Mouse (Mus musculus) hindbrain, embryonic 16.5 days (tissue): Measurements from ENCODE around the gene Fam184a. TPM values are rescaled to one million over a fixed set of nuclear protein-coding genes. Genes with fewer than 3 reads are reported as not detected.
"Not testable (repeated sequence)": the region's sequence is repeated elsewhere in the genome, so short reads cannot be mapped to it uniquely, and the experiment has no call there.

Source experiments
- ATAC-seq: fragments of 200-750 bp; cut with Nextera tagmentation; 2 replicates; pipeline ENCODE4 v1.8.0; 2017; ENCODE audit warnings: moderate TSS enrichment, moderate library complexity
- H3K27ac ChIP-seq: fragments of 300-500 bp; sonication (generic); 2 replicates; pipeline ENCODE4 v1.5.1; 2014; ENCODE audit warnings: low read depth, mild to moderate bottlenecking, control low read depth, low read length, moderate library complexity
- H3K27me3 ChIP-seq: fragments of 300-500 bp; sonication (generic); replicated peaks from 2 replicates; pipeline ENCODE4 v1.6.1; 2014; ENCODE audit warnings: low read length; ENCODE audit not compliant: control insufficient read depth, insufficient read depth
- H3K36me3 ChIP-seq: fragments of 300-500 bp; sonication (generic); 2 replicates; pipeline ENCODE4 v1.6.1; 2014; ENCODE audit warnings: mild to moderate bottlenecking, low read length, moderate library complexity, mixed read lengths; ENCODE audit not compliant: control insufficient read depth, insufficient read depth
- H3K4me1 ChIP-seq: fragments of 300-500 bp; sonication (generic); 2 replicates; pipeline ENCODE4 v1.6.1; 2014; ENCODE audit warnings: low read depth, low read length; ENCODE audit not compliant: control insufficient read depth, insufficient read depth
- H3K4me2 ChIP-seq: fragments of 300-500 bp; sonication (generic); 2 replicates; pipeline ENCODE4 v1.6.1; 2014; ENCODE audit warnings: mild to moderate bottlenecking, low read length, control low read depth, moderate library complexity
- H3K4me3 ChIP-seq: fragments of 300-500 bp; sonication (generic); 2 replicates; pipeline ENCODE4 v1.5.1; 2014; ENCODE audit warnings: mild to moderate bottlenecking, low read length, control low read depth, moderate library complexity
- H3K9ac ChIP-seq: fragments of 300-500 bp; sonication (generic); 2 replicates; pipeline ENCODE4 v1.6.1; 2014; ENCODE audit warnings: low read depth, mild to moderate bottlenecking, control low read depth, low read length, moderate library complexity
- H3K9me3 ChIP-seq: fragments of 300-500 bp; sonication (generic); 2 replicates; pipeline ENCODE4 v1.6.1; 2014; ENCODE audit warnings: mild to moderate bottlenecking, low read length, moderate library complexity; ENCODE audit not compliant: control insufficient read depth
- WGBS: fragments of 180-500 bp; shearing (Covaris S2); extraction: QIAGEN DNeasy Blood & Tissue Kit; methylation state at CpG from one replicate; pipeline ENCODE4 v1.1.7; 2014; 5-methylcytosine and 5-hydroxymethylcytosine counted together
- polyA plus RNA-seq: library from polyadenylated mRNA; unstranded; fragments of >200 nt; fragmentation: Nextera tagmentation; extraction: Ambion mirVana; gene quantifications from 2 replicates; pipeline ENCODE4 v1.2.1, GENCODE M21; 2015

Fam184a gene
- polyA plus RNA-seq, 1 experiment from 2014 or later: 13.3 TPM

DNA sequence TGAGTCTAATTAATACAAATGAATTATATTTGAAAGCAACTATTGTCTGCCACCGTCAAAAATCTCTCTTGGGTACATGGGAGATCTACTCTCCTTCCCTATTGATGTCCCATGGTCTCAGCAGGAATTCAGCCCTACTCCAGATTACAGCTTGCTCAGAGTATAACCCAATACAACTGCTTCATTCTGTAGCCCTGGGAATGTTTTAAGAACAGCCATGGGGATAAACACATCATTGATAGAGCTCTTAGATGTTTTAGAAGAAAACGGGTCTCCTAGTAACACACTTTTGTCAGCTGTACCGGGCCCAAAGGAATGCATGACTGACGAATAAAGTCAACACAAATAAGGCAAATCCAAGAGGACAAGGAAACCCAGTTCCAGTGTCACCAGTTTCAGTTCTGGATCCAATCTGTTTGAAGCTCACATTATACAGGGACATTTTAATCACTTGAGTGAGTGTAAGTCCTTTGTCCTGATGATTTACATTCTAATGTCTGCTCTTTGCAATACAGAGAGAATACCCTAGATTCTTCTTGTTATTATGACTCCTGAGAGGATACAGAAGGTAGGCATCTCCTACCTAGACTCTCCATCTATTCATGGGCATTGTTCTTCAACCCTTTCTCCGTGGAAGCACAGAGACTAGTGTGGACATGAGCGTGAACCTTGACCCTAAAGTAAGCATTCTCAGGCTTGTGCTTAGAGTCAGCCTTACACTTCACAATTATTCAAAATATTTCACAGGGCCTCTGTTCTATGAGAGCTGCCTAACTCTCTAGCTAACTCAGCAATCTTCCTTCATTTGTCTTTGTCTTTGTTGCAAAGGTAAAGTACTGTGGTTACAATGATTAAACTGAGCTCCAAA is 71.0 kb downstream of the Fam184a start:
- Histone ChIP-seq H3K4me1 (no peaks in the 10 kb centered on the region), H3K9me3 (no peaks in the 10 kb centered on the region), H3K4me2 (no peak overlapping the region), H3K9ac (no peak overlapping the region), H3K36me3 (peaks cover 4% of the 10 kb centered on the region), H3K27me3 (no peaks in the 10 kb centered on the region), H3K4me3 (no peak overlapping the region), H3K27ac (0 out of 2 replicates have a peak overlapping the region, but pooled peaks have one; percentile 8)
- peak; percentile 87 for ATAC-seq
- 41% methylated on average over 6 of the region's 6 CpGs for WGBS

DNA sequence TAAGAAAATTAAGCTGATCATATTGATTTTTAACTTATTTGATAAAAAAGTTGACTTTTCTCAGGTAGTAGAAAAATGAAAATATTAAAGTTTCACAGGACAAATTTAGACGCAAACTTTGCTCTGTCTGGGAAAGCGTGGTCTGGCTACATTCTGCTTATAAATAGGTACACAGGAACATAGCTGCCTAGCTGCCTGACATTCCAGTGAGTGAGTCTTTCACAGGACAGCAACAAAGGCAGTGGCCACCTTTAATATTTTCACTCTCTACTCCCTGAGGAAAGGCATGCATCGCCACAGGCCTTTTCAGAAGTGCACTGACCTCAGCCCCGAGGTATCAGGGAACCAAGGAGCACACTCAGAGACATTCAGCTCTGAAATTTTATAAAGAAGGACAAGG is 89.1 kb downstream of the Fam184a start:
- Histone ChIP-seq H3K4me3 (no peak overlapping the region), H3K27ac (no peak overlapping the region), H3K9me3 (no peaks in the 10 kb centered on the region), H3K27me3 (no peaks in the 10 kb centered on the region), H3K9ac (no peak overlapping the region), H3K36me3 (no peaks in the 10 kb centered on the region; the same call in 1 of the 2 replicates), H3K4me1 (no peaks in the 10 kb centered on the region), H3K4me2 (no peak overlapping the region)
- 82% methylated on average over 4 of the region's 4 CpGs for WGBS
- ATAC-seq: no peak

DNA sequence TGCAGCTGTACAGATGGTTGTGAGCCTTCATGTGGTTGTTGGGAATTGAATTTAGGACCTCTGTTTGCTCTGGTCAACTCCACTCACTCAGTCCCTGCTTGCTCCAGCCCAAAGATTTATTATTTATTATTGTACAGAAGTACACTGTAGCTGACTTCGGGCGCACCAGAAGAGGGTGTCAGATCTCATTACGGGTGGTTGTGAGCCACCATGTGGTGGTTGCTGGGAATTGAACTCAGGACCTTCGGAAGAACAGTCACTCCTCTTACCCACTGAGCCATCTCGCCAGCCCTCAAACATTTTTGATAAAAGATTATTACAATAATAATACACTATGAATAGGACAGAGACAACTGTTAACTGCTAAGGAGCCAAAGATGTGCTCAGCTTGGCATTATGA is 96.7 kb downstream of the Fam184a start:
- not testable (repeated sequence) for H3K36me3 ChIP-seq, H3K4me1 ChIP-seq, H3K9me3 ChIP-seq, H3K27ac ChIP-seq, ATAC-seq, H3K9ac ChIP-seq, H3K27me3 ChIP-seq, H3K4me3 ChIP-seq, H3K4me2 ChIP-seq
- WGBS: 82% methylated on average over 5 of the region's 5 CpGs

DNA sequence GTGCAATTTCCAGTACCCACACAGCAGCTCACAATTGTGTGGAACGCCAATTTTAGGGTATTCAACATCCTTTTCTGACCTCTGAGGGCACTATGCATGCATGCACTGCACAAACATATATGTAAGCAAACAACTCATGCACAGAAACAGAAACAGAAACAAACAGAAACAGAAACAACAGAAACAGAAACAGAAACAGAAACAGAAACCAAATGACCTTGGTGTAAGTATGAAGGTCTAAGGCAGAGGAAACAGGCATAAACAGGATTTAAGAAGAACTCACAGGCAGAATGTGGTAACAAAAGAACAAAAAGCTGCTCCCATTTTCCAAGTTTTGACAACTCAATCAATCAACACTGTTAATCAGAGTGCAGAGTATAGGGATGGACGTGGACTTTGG is 100.2 kb downstream of the Fam184a start:
- H3K4me3 ChIP-seq: no peak overlapping the region
- H3K4me1 ChIP-seq: no peaks in the 10 kb centered on the region
- H3K4me2 ChIP-seq: no peak overlapping the region
- no peaks in the 10 kb centered on the region for H3K27me3 ChIP-seq
- ATAC-seq: no peak
- H3K36me3 ChIP-seq: peaks cover 4% of the 10 kb centered on the region
- 79% methylated on average over 2 of the region's 2 CpGs for whole genome bisulfite sequencing
- H3K9me3 ChIP-seq: no peaks in the 10 kb centered on the region
- no peak overlapping the region for H3K27ac ChIP-seq
- H3K9ac ChIP-seq: no peak overlapping the region

DNA sequence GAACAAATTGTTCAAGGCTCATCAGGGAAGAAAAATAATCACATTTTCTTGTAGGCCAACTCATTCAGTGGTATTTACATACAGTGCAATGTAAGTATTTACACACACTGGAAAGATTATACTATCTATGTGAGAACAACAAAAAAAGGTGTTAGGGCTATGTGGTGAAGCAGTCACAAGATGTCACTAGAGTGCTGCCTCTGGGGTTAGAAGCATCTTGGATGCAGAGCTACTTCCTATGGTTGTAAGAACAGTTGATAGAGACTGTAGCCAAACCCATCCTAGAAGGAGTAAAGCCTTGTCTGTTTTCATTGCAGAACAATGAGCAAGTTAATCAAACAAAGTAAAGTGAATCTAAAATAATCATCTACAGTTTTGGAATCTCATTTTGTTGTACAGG is 109.4 kb downstream of the Fam184a start:
- Histone ChIP-seq H3K4me2 (no peak overlapping the region), H3K27ac (no peak overlapping the region), H3K4me1 (no peaks in the 10 kb centered on the region), H3K36me3 (no peaks in the 10 kb centered on the region; the same call in 1 of the 2 replicates), H3K9ac (no peak overlapping the region), H3K4me3 (no peak overlapping the region), H3K27me3 (no peaks in the 10 kb centered on the region), H3K9me3 (no peaks in the 10 kb centered on the region)
- ATAC-seq: peak; percentile 93

DNA sequence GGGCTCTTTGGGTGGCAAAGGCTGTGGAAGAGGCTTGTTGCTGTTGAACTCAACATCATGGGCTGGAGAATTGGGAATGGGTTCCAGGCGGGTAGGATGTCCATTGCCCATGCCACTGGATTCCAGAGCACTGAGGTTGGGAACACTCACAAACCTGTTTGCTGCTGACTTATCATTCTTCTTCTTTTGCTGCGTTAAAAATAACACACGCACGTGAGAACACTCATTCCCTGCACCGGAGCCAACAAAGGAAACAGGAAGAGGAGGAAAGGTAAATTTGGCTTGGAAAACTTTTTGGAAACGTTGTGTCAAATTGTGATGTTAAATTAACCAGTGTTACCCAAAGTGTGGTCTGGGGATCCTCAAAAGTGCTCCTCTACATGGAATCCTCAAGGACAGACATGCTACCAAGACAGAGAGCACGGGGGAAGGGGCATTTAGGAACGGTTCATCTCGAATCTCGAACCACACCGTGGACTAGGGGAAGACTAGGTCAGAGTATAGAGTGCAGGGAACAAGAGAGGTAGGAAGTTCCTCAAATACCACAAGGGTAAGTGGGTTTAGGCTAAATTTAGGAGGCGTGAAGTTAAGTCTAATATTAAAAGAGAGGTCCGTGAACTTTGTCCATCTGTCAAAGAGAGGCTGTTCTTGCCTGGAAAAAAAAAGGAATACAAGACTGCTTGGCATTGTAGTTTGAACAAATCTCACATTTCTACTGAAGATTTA is 115.5 kb downstream of the Fam184a start:
- Histone ChIP-seq H3K9ac (no peak overlapping the region), H3K9me3 (no peaks in the 10 kb centered on the region), H3K27ac (no peak overlapping the region), H3K4me2 (no peak overlapping the region), H3K4me1 (no peaks in the 10 kb centered on the region), H3K4me3 (no peak overlapping the region), H3K36me3 (no peaks in the 10 kb centered on the region), H3K27me3 (no peaks in the 10 kb centered on the region)
- no peak for ATAC-seq
- 84% methylated on average over 13 of the region's 13 CpGs for WGBS

DNA sequence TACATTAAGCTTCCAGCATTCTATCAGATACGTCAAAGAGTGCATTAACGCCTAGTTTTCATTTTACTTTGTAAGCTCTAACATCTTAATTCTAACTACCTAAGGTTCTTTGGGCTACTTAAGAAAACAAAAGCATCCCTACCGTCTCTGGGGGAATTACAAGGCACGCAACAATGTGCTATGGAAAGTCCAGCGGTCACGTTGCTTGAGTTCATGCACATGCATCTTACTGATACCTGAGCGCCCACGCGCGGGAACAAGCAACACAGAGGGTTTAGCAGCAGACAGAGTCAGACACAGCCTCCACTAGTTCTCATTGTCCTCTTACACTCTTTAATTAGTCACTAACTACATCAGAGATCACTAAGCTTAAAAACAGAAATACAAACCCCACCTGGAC is 116.8 kb downstream of the Fam184a start:
- H3K9me3 ChIP-seq: no peaks in the 10 kb centered on the region
- H3K9ac ChIP-seq: no peak overlapping the region
- no peak for ATAC-seq
- H3K27ac ChIP-seq: no peak overlapping the region
- H3K4me3 ChIP-seq: no peak overlapping the region
- H3K4me1 ChIP-seq: no peaks in the 10 kb centered on the region
- H3K4me2 ChIP-seq: no peak overlapping the region
- no peaks in the 10 kb centered on the region for H3K36me3 ChIP-seq
- no peaks in the 10 kb centered on the region for H3K27me3 ChIP-seq
- WGBS: 84% methylated on average over 10 of the region's 10 CpGs

DNA sequence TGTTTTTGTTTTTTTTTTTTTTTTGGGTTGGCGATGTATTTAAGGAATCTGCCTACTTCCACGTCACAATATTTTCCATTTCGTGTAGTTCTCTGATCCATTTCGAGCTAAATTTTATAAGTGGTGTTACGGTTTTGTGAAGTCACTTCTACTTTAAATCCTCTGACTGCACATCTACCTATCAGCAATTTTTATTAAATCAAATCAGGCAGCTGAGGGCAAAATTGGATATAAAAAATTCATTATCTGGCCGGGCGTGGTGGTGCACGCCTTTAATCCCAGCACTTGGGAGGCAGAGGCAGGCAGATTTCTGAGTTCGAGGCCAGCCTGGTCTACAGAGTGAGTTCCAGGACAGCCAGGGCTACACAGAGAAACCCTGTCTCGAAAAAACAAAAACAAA is 120.6 kb downstream of the Fam184a start, which contains the start of gene Mcm9:
Gene Mcm9 (minus strand): TSS at position 101 of the 400 bp plus-strand sequence.
- Histone ChIP-seq H3K4me2 (peak within 1 kb of the TSS; percentile 55), H3K27ac (peak within 1 kb of the TSS; percentile 89), H3K9ac (peak within 1 kb of the TSS; percentile 81), H3K4me3 (peak within 1 kb of the TSS; percentile 86)
- not testable (repeated sequence) for H3K4me1 ChIP-seq, H3K9me3 ChIP-seq, ATAC-seq, H3K36me3 ChIP-seq, H3K27me3 ChIP-seq
- 50% methylated on average over 10 of the region's 10 CpGs for WGBS

DNA sequence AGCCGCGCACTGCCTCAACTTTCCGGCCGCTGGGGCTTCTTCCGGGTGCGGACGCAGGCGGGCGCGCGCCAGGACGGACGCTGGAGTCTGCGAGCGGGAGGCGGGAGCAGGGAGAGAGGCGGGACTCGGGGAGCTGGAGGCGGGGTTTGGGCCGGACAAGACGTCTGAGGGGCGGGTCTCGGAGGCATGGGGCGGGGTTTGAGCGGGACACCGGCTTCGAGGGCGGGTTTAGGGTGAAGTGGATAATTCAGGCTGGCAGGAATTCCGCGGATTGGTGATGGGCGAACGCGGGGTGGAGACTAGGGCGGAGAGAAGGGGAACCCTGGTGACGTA is 121.0 kb downstream of the Fam184a start:
- H3K27ac ChIP-seq: peak overlapping the region; percentile 89
- H3K36me3 ChIP-seq: no peaks in the 10 kb centered on the region
- no peaks in the 10 kb centered on the region for H3K9me3 ChIP-seq
- H3K4me1 ChIP-seq: no peaks in the 10 kb centered on the region
- H3K4me3 ChIP-seq: peak overlapping the region; percentile 86
- H3K9ac ChIP-seq: peak overlapping the region; percentile 81
- no peaks in the 10 kb centered on the region for H3K27me3 ChIP-seq
- peak overlapping the region; percentile 55 for H3K4me2 ChIP-seq
- WGBS: 1% methylated on average over 35 of the region's 35 CpGs
- ATAC-seq: peak; percentile 97
